Mouse (Mus musculus): ENCODE measurements around the gene Efcab11.

GRCm38 (mm10) chr12:99822591-99822990 is 61.6 kb downstream of the Efcab11 start:
- TF ChIP-seq GATA1 (IDR thresholded peaks at IDR 0.05; ENCODE audit: low read length), result no peak
- no peak for TF ChIP-seq TAL1 (IDR thresholded peaks at IDR 0.05; ENCODE audit: low read length)

Measured in erythroblast, embryonic 14.5 days (primary cell).